Mouse (Mus musculus): ENCODE results near the gene Foxm1.
A peak's percentile ranks its signal among the peaks of the same experiment; 100 is the strongest.

Foxm1 gene

GRCm38 (mm10) chr6:128362381-128363006, at the start of gene Foxm1, which contains the start of gene Rhno1:
Gene Foxm1 (plus strand): TSS chr6:128362967.
Gene Rhno1 (minus strand): TSS chr6:128362911.
- DNase-seq = peak; percentile 78

- no peak for DNase-seq
Observed at GRCm38 (mm10) chr6:128314796-128315195, 48.0 kb upstream of the Foxm1 start.

DNA sequence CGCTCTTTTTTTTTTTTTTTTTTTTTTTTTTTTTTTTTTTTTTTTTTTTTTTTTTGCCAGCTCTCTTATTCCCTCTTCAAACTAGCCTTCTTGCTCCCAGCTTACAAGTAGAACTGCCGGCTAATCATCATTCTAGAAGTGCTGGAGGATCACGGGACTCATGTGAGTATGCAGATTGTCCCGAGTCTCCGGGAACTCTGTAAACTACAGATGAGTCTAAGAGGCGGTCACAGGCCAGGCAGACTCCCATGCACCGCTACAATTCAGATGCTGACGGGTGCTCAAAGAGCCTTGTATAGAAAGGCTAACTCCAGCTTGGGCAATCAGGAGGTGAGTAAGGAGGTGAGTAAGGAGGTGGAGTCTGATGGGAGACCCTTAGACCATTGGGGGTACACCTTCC, 47.2 kb upstream of the Foxm1 start:
- no peak for DNase-seq

GRCm38 (mm10) chr6:128318317-128318716, 44.5 kb upstream of the Foxm1 start:
- peak; percentile 52 for DNase-seq

DNA sequence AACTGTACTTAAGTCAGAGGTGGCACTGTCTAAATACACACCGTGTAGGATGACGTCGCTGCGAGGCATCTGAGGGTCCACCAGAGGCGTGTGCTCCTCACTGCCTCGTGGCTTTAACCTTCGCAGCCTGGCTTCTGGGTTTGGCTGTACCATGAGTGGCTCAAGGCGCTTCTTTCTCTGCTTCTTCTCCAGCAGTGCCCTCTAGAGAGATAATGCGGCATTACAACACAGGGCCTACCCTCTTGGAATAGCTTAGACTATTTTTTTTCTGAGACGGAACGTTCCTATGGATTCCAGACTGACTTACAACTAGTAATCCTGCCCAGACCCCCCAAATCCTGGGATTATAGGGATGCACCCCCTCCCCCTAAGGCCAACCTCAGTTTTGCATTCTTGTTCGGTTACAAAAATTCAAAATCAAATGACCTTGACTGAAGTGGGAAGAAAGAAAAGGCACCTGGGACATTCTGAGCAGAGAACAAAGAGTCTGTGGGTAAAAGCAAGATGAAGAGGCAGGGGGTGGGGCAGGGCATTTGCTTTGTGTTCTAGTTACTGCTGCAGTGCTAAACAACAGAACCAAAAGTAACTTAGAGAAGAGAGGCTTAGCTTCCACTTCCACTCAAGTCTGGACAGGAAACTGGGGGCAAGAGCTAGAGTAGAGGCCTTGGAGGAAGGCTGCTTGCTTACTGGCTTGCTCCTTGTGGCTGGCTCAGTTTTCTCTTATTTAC, 28.2 kb upstream of the Foxm1 start:
- peak; percentile 62 for DNase-seq

DNA sequence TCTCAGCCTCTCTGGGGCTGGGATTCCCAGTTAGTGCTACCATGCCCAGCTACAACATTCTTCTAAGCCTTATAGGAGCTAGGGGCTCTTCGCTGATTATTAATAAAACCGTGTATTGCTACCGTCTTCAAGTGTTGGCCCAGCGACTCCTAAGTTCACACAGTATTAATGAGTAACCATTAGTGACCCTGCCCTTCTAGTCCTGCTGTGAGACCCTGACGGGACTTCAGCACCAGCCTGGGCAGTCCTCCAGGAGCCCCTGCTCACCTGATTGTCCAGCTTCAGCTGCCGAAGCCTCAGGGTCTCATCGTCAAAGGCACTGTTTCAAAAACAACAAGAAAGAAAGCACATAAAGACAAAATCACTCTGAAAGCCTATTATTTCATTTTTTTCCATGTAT, 25.3 kb upstream of the Foxm1 start:
- DNase-seq = no peak

DNA sequence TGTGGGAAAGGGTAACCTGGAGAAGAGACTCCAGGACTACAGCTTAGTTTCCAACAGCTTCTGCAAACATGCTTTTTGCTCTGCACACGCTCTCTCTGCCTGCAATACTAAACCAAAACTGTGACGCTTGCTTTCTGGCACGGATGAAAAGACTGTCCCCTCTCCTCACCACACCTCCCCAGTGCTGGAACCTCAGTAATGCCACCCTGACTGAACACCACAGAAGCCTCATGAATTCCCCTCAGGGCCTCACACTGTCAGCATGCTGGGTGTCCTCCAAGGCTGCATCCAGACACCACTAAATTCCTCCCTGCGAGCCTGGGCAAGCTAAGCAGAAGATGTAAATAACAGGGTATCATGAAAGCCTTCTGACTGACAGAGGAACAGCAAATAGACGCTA, 23.9 kb upstream of the Foxm1 start:
- DNase-seq = no peak

DNA sequence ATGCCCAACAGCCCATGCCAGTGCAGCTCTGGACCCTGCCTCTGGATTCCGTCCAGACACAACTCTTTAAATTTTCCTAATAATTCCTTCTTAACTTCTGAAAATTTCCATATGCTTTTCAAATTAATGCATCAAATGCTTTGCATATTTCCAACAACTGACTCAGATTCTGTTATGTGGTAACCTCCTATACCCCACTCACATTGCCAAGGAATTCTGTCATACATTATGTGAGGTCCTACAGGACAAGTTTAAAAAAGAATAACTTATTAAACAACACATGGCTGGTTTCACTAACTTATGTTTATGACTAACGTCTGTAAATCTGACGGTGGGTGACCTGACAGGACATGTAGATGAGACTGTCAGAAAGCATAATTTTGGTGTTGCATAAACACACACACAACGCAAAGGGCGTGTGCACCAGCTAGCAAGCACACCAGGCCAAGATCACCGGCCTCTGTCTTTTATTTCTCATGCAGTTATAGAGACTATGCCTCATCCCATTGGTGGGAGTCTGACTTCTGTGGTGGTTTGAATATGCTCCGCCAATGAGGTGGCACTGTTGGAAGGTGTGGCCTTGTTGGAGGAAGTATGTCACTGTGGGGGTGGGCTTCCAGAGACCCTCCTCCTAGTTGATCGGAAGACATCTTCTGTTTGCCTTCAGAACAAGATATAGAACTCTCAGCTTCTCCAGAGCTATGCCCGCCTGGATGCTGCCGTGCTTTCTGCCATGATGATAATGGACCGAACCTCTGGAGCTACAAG, 20.6 kb upstream of the Foxm1 start:
- DNase-seq = no peak

- DNase-seq = no peak
Observed at GRCm38 (mm10) chr6:128345623-128346022, 17.1 kb upstream of the Foxm1 start.

DNA sequence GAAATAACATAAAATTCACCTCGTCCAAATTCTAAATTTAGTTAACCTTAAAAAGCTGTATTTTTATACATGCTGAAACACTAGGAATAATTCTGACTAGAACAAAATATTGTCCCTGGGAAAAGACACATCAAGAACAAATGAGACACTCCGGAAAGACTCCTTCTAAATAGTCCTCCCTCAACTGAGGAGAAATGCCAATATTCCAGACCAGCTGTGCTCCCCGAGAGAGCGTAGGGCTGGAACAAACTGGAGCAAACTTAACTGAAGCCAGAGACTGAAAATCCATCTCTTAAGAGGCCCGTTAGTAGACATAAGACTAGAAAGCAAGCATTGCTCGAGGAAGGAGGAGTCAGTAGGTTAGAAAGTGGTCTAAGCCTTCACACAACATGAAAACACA, 16.0 kb upstream of the Foxm1 start:
- no peak for DNase-seq

DNA sequence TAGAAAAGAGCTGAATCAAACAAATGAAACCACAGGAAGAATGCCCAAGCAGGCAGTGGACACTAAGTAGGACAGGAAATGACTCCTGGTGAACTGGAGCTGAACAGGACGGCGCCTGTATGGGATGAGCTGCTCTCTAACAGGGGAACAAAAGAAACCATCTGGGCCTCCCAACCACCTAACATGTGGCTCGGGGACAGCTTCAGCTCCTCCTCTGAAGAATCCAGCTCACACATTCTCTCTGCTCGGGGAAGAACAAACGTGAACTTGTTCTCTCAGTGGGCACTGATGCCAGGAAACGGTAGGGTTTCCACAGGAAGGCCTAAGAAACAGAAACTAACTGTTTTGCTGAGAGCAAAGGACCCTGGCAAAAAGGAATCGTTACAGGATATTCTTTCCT, 13.1 kb upstream of the Foxm1 start:
- no peak for DNase-seq

DNA sequence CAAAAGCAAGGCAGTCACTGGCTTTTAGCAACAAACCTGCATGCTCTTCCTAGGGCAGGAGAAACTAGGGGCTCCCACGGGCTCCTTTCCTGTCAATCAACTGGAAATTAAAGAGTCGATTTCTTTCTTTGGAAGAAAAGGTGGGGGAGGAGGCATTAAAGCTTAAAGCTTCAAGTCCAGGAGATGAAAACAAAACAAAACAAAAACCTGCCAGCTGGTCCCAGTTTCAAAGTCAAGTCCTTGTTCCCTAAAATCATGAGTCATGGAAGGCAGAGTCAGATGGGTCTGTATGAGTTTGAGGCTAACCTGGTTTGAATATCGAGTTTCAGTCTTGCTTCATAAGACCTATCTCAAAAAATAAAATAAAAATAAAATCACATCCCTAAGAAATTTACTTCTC, 8.6 kb upstream of the Foxm1 start:
- no peak for DNase-seq

DNA sequence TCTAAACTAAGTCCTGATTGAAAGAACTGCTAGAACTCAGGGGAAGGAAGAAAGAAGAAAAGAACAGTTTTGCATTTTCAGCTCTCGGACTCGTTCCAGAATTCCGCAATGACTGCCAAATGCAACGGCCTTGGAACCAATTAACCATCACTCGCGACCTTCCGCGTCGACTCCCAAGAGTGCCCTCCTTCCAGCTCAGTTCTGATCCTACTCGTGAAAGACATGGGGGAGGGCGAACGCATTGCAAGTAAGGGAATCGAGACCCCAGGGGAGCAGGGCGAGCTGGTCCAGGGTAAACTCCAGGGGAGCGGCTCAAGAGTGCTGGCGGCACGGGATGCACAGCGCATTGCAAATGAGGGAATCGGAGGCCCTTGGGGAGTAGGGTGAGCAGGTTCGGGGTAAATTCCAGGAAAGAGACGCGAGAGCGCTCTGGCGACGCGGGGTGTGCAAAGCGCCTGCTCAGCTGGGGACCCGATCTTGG, 7.5 kb upstream of the Foxm1 start:
- DNase-seq = no peak

- peak; percentile 97 for DNase-seq
Observed at GRCm38 (mm10) chr6:128355726-128356416, 6.9 kb upstream of the Foxm1 start, which contains the start of gene Tulp3. Gene Tulp3 (minus strand): TSS chr6:128355851.

DNA sequence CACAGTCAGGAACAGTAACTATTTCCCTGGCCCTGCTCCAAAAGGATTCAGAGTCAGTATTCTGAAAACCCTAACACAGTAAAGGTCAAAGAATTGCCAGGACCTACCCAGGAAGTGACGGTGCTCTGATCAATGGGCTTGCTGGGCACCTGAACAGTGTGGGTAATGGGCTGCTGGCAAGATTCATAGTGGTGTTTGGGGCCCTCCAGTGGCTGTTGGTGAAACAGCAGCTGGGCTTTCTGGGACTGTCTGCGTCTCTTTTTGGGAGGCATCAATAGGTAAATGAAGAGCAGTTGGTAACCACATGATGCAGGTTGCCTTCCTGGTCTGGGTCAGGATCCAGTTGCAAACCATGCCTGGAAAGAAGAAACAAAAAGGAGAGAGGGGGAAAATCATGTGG, 3.8 kb upstream of the Foxm1 start:
- peak; percentile 64 for DNase-seq

DNA sequence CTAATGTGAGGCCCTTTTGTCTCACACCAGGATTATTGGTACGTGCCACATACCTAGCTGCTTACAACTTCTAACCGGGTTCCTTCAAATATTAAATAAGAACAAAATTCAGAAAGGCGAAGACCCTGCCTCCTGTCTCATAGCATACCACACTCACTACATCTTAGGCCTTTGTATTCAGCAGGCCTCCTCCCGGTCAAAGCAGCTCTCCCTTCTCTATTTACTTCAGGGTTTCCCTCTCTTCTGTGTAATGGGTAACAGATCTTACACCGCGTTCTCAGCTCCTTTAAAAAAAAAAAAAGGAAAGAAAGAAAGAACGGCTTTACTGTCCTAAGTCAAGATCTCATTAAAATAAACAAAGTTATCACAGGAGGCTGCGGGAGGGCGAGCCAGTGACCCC, 866 bp upstream of the Foxm1 start:
- no peak for DNase-seq

- DNase-seq = no peak
Observed at GRCm38 (mm10) chr6:128363007-128363825, 449 bp downstream of the Foxm1 start.

DNA sequence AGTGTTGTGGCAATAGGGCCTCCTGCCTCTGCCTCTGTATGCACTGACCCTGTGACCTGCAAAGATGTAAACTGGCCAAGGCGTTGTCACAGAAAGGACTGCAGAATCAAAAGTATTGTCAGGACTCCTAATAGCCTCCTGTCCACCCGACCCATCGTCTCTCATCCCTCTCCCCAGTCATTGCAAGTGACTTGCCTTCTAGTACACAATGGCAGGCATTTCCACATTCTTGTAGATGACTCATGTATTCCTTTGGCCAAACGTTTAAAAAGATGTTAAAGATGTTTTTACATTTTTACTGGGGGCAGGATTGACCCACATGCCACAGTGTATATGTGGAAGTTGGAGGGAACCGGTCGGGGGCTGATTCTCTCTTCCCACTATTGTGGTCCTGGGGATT, 2.0 kb downstream of the Foxm1 start:
- no peak for DNase-seq

DNA sequence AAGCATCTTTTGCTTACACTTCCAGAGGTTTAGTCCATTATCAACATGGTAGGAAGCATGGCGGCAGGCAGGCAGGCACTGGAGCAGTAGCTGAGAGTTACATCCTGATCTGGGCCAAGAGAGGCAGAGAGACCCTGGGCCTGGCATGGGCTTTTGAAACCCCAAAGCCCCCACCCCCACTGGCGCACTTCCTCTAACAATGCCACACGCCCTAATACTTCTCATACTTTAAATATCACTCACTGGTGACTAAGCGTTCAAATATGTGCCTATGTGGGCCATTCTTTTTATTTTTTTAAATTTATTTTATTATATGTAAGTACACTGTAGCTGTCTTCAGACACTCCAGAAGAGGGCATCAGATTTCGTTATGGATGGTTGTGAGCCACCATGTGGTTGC, 3.7 kb downstream of the Foxm1 start:
- no peak for DNase-seq

- DNase-seq = no peak
Observed at GRCm38 (mm10) chr6:128370040-128370439, 7.3 kb downstream of the Foxm1 start.

- DNase-seq = no peak
Observed at GRCm38 (mm10) chr6:128375192-128375591, 12.4 kb downstream of the Foxm1 start, which contains the start of the genes Tex52 and Gm44596. Gene Tex52 (plus strand): TSS chr6:128375456. Gene Gm44596 (plus strand): TSS chr6:128375503.
